In genomic region chr15:84136473-84137415, GRCm38 (mm10) we compare ENCODE assay signal across 25 mouse cellular contexts. TPM values are rescaled to one million over a fixed set of nuclear protein-coding genes. Genes with fewer than 3 reads are reported as not detected.
DNase-seq lines count a peak whose midpoint lies in the region; ATAC-seq and TF ChIP-seq lines count a peak whose summit lies in the region.
"Had no signal": no experiment of that assay in that cellular context is flagged by ENCODE, and none has a peak within 500 bp of the region (broad histone marks: within the 10 kb centered on the region; RNA-seq: fewer than 3 reads in every experiment).

No protein-coding gene starts in this region.

- H3K9me3 ChIP-seq in midbrain, embryonic 11.5 days (ENCODE audit: control insufficient read depth, low read length), result peaks cover 3% of the 10 kb centered on the region
- no peaks in the 10 kb centered on the region for H3K9me3 ChIP-seq in midbrain, embryonic 14.5 days (ENCODE audit: control insufficient read depth, low read length)
- no peaks in the 10 kb centered on the region for H3K9me3 ChIP-seq in neural tube, embryonic 13.5 days
- H3K9me3 ChIP-seq: stomach, embryonic 15.5 days had no signal

- no peaks in the 10 kb centered on the region for H3K36me3 ChIP-seq in midbrain, embryonic 11.5 days (ENCODE audit: control insufficient read depth, insufficient read depth, low read length)
- H3K36me3 ChIP-seq in midbrain, embryonic 14.5 days (ENCODE audit: control insufficient read depth, insufficient read depth, low read length), result no peaks in the 10 kb centered on the region
- H3K36me3 ChIP-seq in neural tube, embryonic 13.5 days, result no peaks in the 10 kb centered on the region
- H3K36me3 ChIP-seq in thymus, adult 2 months (ENCODE audit: control insufficient read depth, insufficient read depth, low read length), result no peaks in the 10 kb centered on the region
- H3K36me3 ChIP-seq: stomach, embryonic 15.5 days had no signal

- H3K27me3 ChIP-seq in midbrain, embryonic 11.5 days (ENCODE audit: control insufficient read depth, insufficient read depth, low read length), result no peaks in the 10 kb centered on the region
- no peaks in the 10 kb centered on the region for H3K27me3 ChIP-seq in midbrain, embryonic 14.5 days (ENCODE audit: control insufficient read depth, insufficient read depth, low read length)
- no peaks in the 10 kb centered on the region for H3K27me3 ChIP-seq in neural tube, embryonic 13.5 days
- no peaks in the 10 kb centered on the region for H3K27me3 ChIP-seq in thymus, adult 2 months (ENCODE audit: control insufficient read depth, insufficient read depth, low read length)
- H3K27me3 ChIP-seq: stomach, embryonic 15.5 days had no signal

- peak; percentile 62 for ATAC-seq in midbrain, embryonic 11.5 days (ENCODE audit: low FRiP score)
- no peak for ATAC-seq in midbrain, embryonic 14.5 days (ENCODE audit: low FRiP score, low TSS enrichment)
- ATAC-seq in neural tube, embryonic 13.5 days (ENCODE audit: low read depth), result no peak
- ATAC-seq: liver, postnatal 0 days had no signal

- peaks cover 17% of the 10 kb centered on the region for H3K4me1 ChIP-seq in midbrain, embryonic 11.5 days (ENCODE audit: control insufficient read depth, insufficient read depth, low read length)
- peaks cover 18% of the 10 kb centered on the region; the same call in 1 of the 2 replicates for H3K4me1 ChIP-seq in midbrain, embryonic 14.5 days (ENCODE audit: control insufficient read depth, insufficient read depth, low read length)
- H3K4me1 ChIP-seq in neural tube, embryonic 13.5 days (replicated peaks), result peaks cover 8% of the 10 kb centered on the region; the same call in 1 of the 2 replicates
- no peaks in the 10 kb centered on the region for H3K4me1 ChIP-seq in thymus, adult 2 months (replicated peaks; ENCODE audit: control insufficient read depth, insufficient read depth, low read length)
- H3K4me1 ChIP-seq: stomach, embryonic 15.5 days had no signal

- TF ChIP-seq CTCF in thymus, adult 2 months (IDR thresholded peaks at IDR 0.05; ENCODE audit: borderline replicate concordance, control insufficient read depth, extremely low read depth, insufficient read depth, low read length, poor library complexity), result no peak

- no peak overlapping the region for H3K4me3 ChIP-seq in midbrain, embryonic 11.5 days (ENCODE audit: low read depth, low read length)
- H3K4me3 ChIP-seq in midbrain, embryonic 14.5 days (replicated peaks; ENCODE audit: low read depth, low read length), result no peak overlapping the region
- no peak overlapping the region for H3K4me3 ChIP-seq in neural tube, embryonic 13.5 days
- H3K4me3 ChIP-seq in thymus, adult 2 months (ENCODE audit: control insufficient read depth, insufficient read depth, low read length), result no peak overlapping the region
- H3K4me3 ChIP-seq: gastrocnemius, adult 2 months; stomach, embryonic 15.5 days had no signal

- peak overlapping the region; percentile 28; the same call in 1 of the 2 replicates for H3K9ac ChIP-seq in midbrain, embryonic 11.5 days (ENCODE audit: low read length)
- H3K9ac ChIP-seq in midbrain, embryonic 14.5 days (replicated peaks; ENCODE audit: low read length), result no peak overlapping the region
- no peak overlapping the region for H3K9ac ChIP-seq in neural tube, embryonic 13.5 days
- H3K9ac ChIP-seq: liver, postnatal 0 days; stomach, embryonic 15.5 days had no signal

- peak overlapping the region; percentile 20; the same call in 1 of the 2 replicates for H3K27ac ChIP-seq in midbrain, embryonic 11.5 days (ENCODE audit: low read depth, low read length)
- no peak overlapping the region for H3K27ac ChIP-seq in midbrain, embryonic 14.5 days (replicated peaks; ENCODE audit: low read depth, low read length)
- H3K27ac ChIP-seq in neural tube, embryonic 13.5 days (replicated peaks), result 0 out of 2 replicates have a peak overlapping the region, but pooled peaks have one; percentile 23
- no peak overlapping the region for H3K27ac ChIP-seq in thymus, adult 2 months (ENCODE audit: control insufficient read depth, insufficient read depth, low read length)
- H3K27ac ChIP-seq: gastrocnemius, adult 2 months; kidney, postnatal 0 days; stomach, embryonic 15.5 days had no signal

- TF ChIP-seq POLR2A in thymus, adult 2 months (IDR thresholded peaks at IDR 0.05; ENCODE audit: control insufficient read depth, extremely low read depth, insufficient read depth, low read length, poor library complexity), result no peak

- DNase-seq in midbrain, embryonic 11.5 days (ENCODE audit: low spot score, missing footprints), result peak; percentile 92
- no peak for DNase-seq in midbrain, embryonic 14.5 days
- peak; percentile 39 for DNase-seq in R1 (ENCODE audit: low read depth, low spot score)
- DNase-seq in embryo, embryonic 11 days, result peak; percentile 46
- DNase-seq in thymus, adult 2 months, result no peak
- DNase-seq in layer of hippocampus, adult 11-12 months (ENCODE audit: low spot score), result no peak
- DNase-seq: adrenal gland, postnatal 25 days; cerebellum, adult 11-12 months; cerebellum, postnatal 36 days; gastrocnemius, adult 2 months; heart, adult 11 months; heart, postnatal 36 days; kidney, adult 18-20 months; left cerebral cortex, postnatal 4 days; liver; liver, postnatal 0 days; lung, postnatal 10 days; right cerebral cortex, postnatal 25 days; thymus, adult 18-20 months had no signal

- 20% methylated on average over 12 of the region's 12 CpGs for WGBS in midbrain, embryonic 11.5 days
- WGBS in midbrain, embryonic 14.5 days, result 14% methylated on average over 12 of the region's 12 CpGs
- WGBS in neural tube, embryonic 13.5 days, result 22% methylated on average over 12 of the region's 12 CpGs
- WGBS in thymus, adult 2 months, result 62% methylated on average over 12 of the region's 12 CpGs

- 0 out of 2 replicates have a peak overlapping the region, but pooled peaks have one; percentile 10 for H3K4me2 ChIP-seq in midbrain, embryonic 11.5 days
- H3K4me2 ChIP-seq in midbrain, embryonic 14.5 days (ENCODE audit: low read length), result no peak overlapping the region
- no peak overlapping the region for H3K4me2 ChIP-seq in neural tube, embryonic 13.5 days
- H3K4me2 ChIP-seq: stomach, embryonic 15.5 days had no signal

RNA-seq across cellular contexts. Expression of gene Pnpla5, which starts 13.8 kb away (rescaled TPM):
- polyA plus RNA-seq in midbrain, embryonic 11.5 days (2014; fragmentation: Nextera tagmentation; extraction: Ambion mirVana), result 0.05 TPM in 1 of 2 replicates, not detected in the other
- not detected in 2 replicates for polyA plus RNA-seq in midbrain, embryonic 14.5 days (2014; fragmentation: Nextera tagmentation; extraction: Ambion mirVana)
- polyA plus RNA-seq in neural tube, embryonic 13.5 days (2015; fragmentation: Nextera tagmentation; extraction: Ambion mirVana), result not detected in 2 replicates
- polyA plus RNA-seq in thymus, adult 2 months (2012; rRNA removed), result 0.08 and 0.13 TPM in 2 replicates
- polyA plus RNA-seq: embryonic facial prominence, embryonic 14.5 days; heart, embryonic 14.5 days; kidney, postnatal 0 days; neural tube, embryonic 14.5 days; stomach, embryonic 15.5 days had no signal

RNA-seq across cellular contexts. Expression of gene Pnpla3, which starts 30.9 kb away (rescaled TPM):
- 1.5 and 1.7 TPM in 2 replicates for polyA plus RNA-seq in midbrain, embryonic 11.5 days (2014; fragmentation: Nextera tagmentation; extraction: Ambion mirVana)
- 3.3 and 4.5 TPM in 2 replicates for polyA plus RNA-seq in midbrain, embryonic 14.5 days (2014; fragmentation: Nextera tagmentation; extraction: Ambion mirVana)
- 4.7 and 6.5 TPM in 2 replicates for polyA plus RNA-seq in neural tube, embryonic 13.5 days (2015; fragmentation: Nextera tagmentation; extraction: Ambion mirVana)
- 35.3 and 39.4 TPM in 2 replicates for polyA plus RNA-seq in thymus, adult 2 months (2012; rRNA removed)

RNA-seq across cellular contexts. Expression of gene Sult4a1, which starts 31.2 kb away (rescaled TPM):
- polyA plus RNA-seq in midbrain, embryonic 11.5 days (2014; fragmentation: Nextera tagmentation; extraction: Ambion mirVana), result 8.7 and 8.9 TPM in 2 replicates
- polyA plus RNA-seq in midbrain, embryonic 14.5 days (2014; fragmentation: Nextera tagmentation; extraction: Ambion mirVana), result 42.5 and 55.0 TPM in 2 replicates
- 87.0 and 97.2 TPM in 2 replicates for polyA plus RNA-seq in neural tube, embryonic 13.5 days (2015; fragmentation: Nextera tagmentation; extraction: Ambion mirVana)
- polyA plus RNA-seq in thymus, adult 2 months (2012; rRNA removed), result 0.11 and 0.22 TPM in 2 replicates
- polyA plus RNA-seq: liver, postnatal 0 days had no signal

RNA-seq across cellular contexts. Expression of gene Samm50, which starts 55.3 kb away (rescaled TPM):
- 75.9 and 77.4 TPM in 2 replicates for polyA plus RNA-seq in midbrain, embryonic 11.5 days (2014; fragmentation: Nextera tagmentation; extraction: Ambion mirVana)
- 54.2 and 70.8 TPM in 2 replicates for polyA plus RNA-seq in midbrain, embryonic 14.5 days (2014; fragmentation: Nextera tagmentation; extraction: Ambion mirVana)
- 79.4 and 83.5 TPM in 2 replicates for polyA plus RNA-seq in neural tube, embryonic 13.5 days (2015; fragmentation: Nextera tagmentation; extraction: Ambion mirVana)
- polyA plus RNA-seq in thymus, adult 2 months (2012; rRNA removed), result 14.5 and 15.2 TPM in 2 replicates

Comparison
In these comparisons a context has a peak if more than half of its experiments do, and no peak if none do; other contexts are left out.
1. DNase-seq: peak in midbrain, embryonic 11.5 days (single experiment), R1 (single experiment) and embryo, embryonic 11 days (single experiment); none in midbrain, embryonic 14.5 days (single experiment), thymus, adult 2 months (single experiment) and layer of hippocampus, adult 11-12 months (single experiment).
2. H3K27ac ChIP-seq: peak in midbrain, embryonic 11.5 days (single experiment) and neural tube, embryonic 13.5 days (single experiment); none in midbrain, embryonic 14.5 days (single experiment) and thymus, adult 2 months (single experiment).